Mouse (Mus musculus) G1E (cell line): ENCODE results near the gene Fgfr2. TPM values are rescaled to one million over a fixed set of nuclear protein-coding genes. Genes with fewer than 3 reads are reported as not detected.

Experiments
- ATAC-seq: 2 replicates; pipeline ENCODE4 v1.8.0; 2016; ENCODE audit warnings: mild to moderate bottlenecking; ENCODE audit not compliant: insufficient number of reproducible peaks, poor library complexity, low FRiP score, severe bottlenecking; ENCODE audit errors: extremely low read depth
- DNase-seq: peaks from one replicate; pipeline ENCODE4 v3.0.0; 2012; ENCODE audit warnings: low spot score
- H3K27me3 ChIP-seq: 2 replicates; pipeline ENCODE4 v1.6.1; 2012; ENCODE audit warnings: mild to moderate bottlenecking, low read length, inconsistent platforms; ENCODE audit not compliant: insufficient read depth
- H3K36me3 ChIP-seq: replicated peaks from 2 replicates; pipeline ENCODE3; 2012; ENCODE audit warnings: mild to moderate bottlenecking, inconsistent platforms
- H3K4me1 ChIP-seq: 2 replicates; pipeline ENCODE4 v1.6.1; 2012; ENCODE audit warnings: low read depth, low read length, inconsistent platforms, mixed read lengths; ENCODE audit not compliant: insufficient read depth
- H3K4me3 ChIP-seq: 2 replicates; pipeline ENCODE4 v1.5.1; 2012; ENCODE audit warnings: low read depth, mild to moderate bottlenecking, inconsistent platforms, low read length, moderate library complexity, mixed read lengths
- H3K9me3 ChIP-seq: replicated peaks from 2 replicates; pipeline ENCODE4 v1.6.1; 2012; ENCODE audit warnings: inconsistent platforms
- CTCF ChIP-seq: IDR thresholded peaks from 2 replicates; pipeline ENCODE4 v1.5.1; 2012; ENCODE audit warnings: low read depth, low read length, inconsistent platforms, mixed read lengths
- GATA1 ChIP-seq: IDR thresholded peaks from 2 replicates; pipeline ENCODE4 v1.6.1; 2012; ENCODE audit warnings: borderline replicate concordance, low read length, inconsistent platforms, mixed read lengths
- GATA2 ChIP-seq: IDR thresholded peaks from 2 replicates; pipeline ENCODE4 v1.6.1; 2012; ENCODE audit warnings: low read depth, low read length, inconsistent platforms, borderline replicate concordance
- POLR2AphosphoS5 ChIP-seq: IDR thresholded peaks from 2 replicates; pipeline ENCODE4 v1.6.1; 2012; ENCODE audit warnings: low read depth, low read length, inconsistent platforms; ENCODE audit not compliant: insufficient replicate concordance
- TAL1 ChIP-seq: conservative IDR thresholded peaks from 2 replicates; pipeline ENCODE4 v1.6.1; 2012; ENCODE audit warnings: low read depth, low read length, inconsistent platforms, mixed read lengths
- polyA plus RNA-seq: library from polyadenylated mRNA; stranded (reverse); fragments of >175 nt; gene quantifications from 2 replicates; pipeline ENCODE4 v1.2.3, GENCODE M21; 2012
- total RNA-seq, 2 experiments: library from RNA; stranded (forward) in 1 of 2; stranded (reverse) in 1 of 2; fragments of 200-1000 nt in 1 of 2; fragments of >200 nt in 1 of 2; fragmentation: Nextera tagmentation in 1 of 2; gene quantifications; 2 replicates each; pipeline ENCODE4 v1.2.3; 2014 to 2017

The Fgfr2 gene
- total and polyA plus RNA-seq, 3 experiments: 0.22 TPM; not detected in 2

- H3K4me3 ChIP-seq: no peak overlapping the region
- DNase-seq: no peak
- no peaks in the 10 kb centered on the region for H3K4me1 ChIP-seq
- H3K27me3 ChIP-seq: no peaks in the 10 kb centered on the region
- H3K36me3 ChIP-seq: no peaks in the 10 kb centered on the region
- TF ChIP-seq CTCF: no peak
- no peak for TF ChIP-seq GATA1
- no peak for TF ChIP-seq POLR2AphosphoS5
- TF ChIP-seq TAL1: no peak
- no peak for TF ChIP-seq GATA2
- no peak for ATAC-seq
- peaks cover 74% of the 10 kb centered on the region for H3K9me3 ChIP-seq
Observed at GRCm38 (mm10) chr7:130645332-130645993, 2477.7 kb downstream of the Fgfr2 start.

GRCm38 (mm10) chr7:130640681-130641080 lies 2482.5 kb downstream of the Fgfr2 start:
- no peak for DNase-seq
- Histone ChIP-seq H3K4me1 (no peaks in the 10 kb centered on the region), H3K36me3 (no peaks in the 10 kb centered on the region), H3K27me3 (no peaks in the 10 kb centered on the region), H3K4me3 (no peak overlapping the region), H3K9me3 (peaks cover 78% of the 10 kb centered on the region)
- no peak for ATAC-seq
- TF ChIP-seq GATA2 (no peak), TAL1 (no peak), GATA1 (no peak), POLR2AphosphoS5 (no peak), CTCF (no peak)

- DNase-seq (no peak), ATAC-seq (no peak)
- TF ChIP-seq GATA2: no peak
- no peak for TF ChIP-seq TAL1
- TF ChIP-seq CTCF: no peak
- H3K36me3 ChIP-seq: no peaks in the 10 kb centered on the region
- H3K4me1 ChIP-seq: no peaks in the 10 kb centered on the region
- no peak overlapping the region for H3K4me3 ChIP-seq
- peaks cover 75% of the 10 kb centered on the region for H3K9me3 ChIP-seq
- no peaks in the 10 kb centered on the region for H3K27me3 ChIP-seq
Observed at GRCm38 (mm10) chr7:130637811-130638210, 2485.3 kb downstream of the Fgfr2 start.

- no peaks in the 10 kb centered on the region for H3K4me1 ChIP-seq
- no peaks in the 10 kb centered on the region for H3K27me3 ChIP-seq
- H3K9me3 ChIP-seq: peaks cover 78% of the 10 kb centered on the region
- H3K4me3 ChIP-seq: no peak overlapping the region
- DNase-seq (no peak), ATAC-seq (no peak)
- no peak for TF ChIP-seq POLR2AphosphoS5
- no peak for TF ChIP-seq GATA2
- TF ChIP-seq CTCF: no peak
- TF ChIP-seq GATA1: no peak
- no peak for TF ChIP-seq TAL1
- no peaks in the 10 kb centered on the region for H3K36me3 ChIP-seq
Observed at GRCm38 (mm10) chr7:130636902-130637301, 2486.2 kb downstream of the Fgfr2 start.

GRCm38 (mm10) chr7:130636274-130636673 lies 2486.9 kb downstream of the Fgfr2 start:
- no peak for TF ChIP-seq POLR2AphosphoS5
- TF ChIP-seq GATA1: no peak
- TF ChIP-seq CTCF: no peak
- ATAC-seq: no peak

GRCm38 (mm10) chr7:130635212-130635611 lies 2487.9 kb downstream of the Fgfr2 start:
- TF ChIP-seq POLR2AphosphoS5: no peak
- TF ChIP-seq TAL1: no peak
- no peak for TF ChIP-seq GATA2
- H3K4me1 ChIP-seq: no peaks in the 10 kb centered on the region
- H3K27me3 ChIP-seq: no peaks in the 10 kb centered on the region

More at GRCm38 (mm10) chr7:130636274-130636673, 2486.9 kb downstream of the Fgfr2 start:
- H3K9me3 ChIP-seq: peaks cover 74% of the 10 kb centered on the region
- H3K4me3 ChIP-seq: no peak overlapping the region
- H3K36me3 ChIP-seq: no peaks in the 10 kb centered on the region
- no peak for DNase-seq
- H3K27me3 ChIP-seq: no peaks in the 10 kb centered on the region
- H3K4me1 ChIP-seq: no peaks in the 10 kb centered on the region

More at GRCm38 (mm10) chr7:130635212-130635611, 2487.9 kb downstream of the Fgfr2 start:
- H3K4me3 ChIP-seq: no peak overlapping the region
- DNase-seq (no peak), ATAC-seq (no peak)
- peaks cover 64% of the 10 kb centered on the region for H3K9me3 ChIP-seq
- no peaks in the 10 kb centered on the region for H3K36me3 ChIP-seq
